Mouse (Mus musculus): ENCODE measurements around the gene Rnf10. TPM values are rescaled to one million over a fixed set of nuclear protein-coding genes. Genes with fewer than 3 reads are reported as not detected.

The Rnf10 gene
- total RNA-seq, 2 experiments from 2014 or later: 389 to 391 TPM

DNA sequence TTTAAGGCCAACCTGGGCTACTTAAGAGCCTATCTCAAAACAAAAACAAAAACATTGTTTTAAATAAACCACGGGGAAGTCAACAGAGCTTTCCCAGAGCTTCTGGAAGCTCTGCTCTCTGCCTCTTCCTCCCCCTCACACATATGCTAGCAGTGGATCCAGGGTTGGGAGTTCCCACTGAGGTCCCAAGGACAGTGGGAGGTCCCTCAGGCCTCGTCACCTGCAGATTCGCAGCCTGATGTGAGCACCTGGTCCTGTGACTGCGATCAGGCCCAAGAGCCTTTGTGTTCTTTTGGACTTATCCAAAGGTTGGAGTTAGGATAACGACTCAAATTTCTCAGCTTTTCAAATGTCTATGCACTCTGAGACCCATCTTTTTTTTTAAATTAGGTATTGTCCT is 64.1 kb downstream of the Rnf10 start:
- intact Hi-C loops (cut with DNase I): no loop called here

DNA sequence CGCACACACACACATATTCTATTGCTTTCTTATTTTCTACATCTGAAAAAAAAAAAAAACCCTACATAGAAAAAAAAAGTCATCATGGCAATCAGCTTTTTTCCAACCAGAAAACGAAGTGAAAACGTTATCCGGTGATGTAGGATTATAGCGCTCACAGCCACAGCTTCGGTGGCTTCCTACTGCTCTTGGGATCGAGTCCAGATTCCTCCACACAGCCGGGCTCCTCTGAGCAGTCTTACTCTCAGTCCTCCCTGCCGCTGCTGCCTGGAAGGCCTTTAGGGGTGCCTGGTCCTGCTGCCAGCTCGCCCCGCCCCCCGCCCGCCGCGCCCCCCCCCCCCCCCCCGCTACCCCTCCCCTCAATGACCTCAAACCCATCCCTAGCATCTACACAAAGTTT is 64.8 kb downstream of the Rnf10 start:
- no peak for DNase-seq
- intact Hi-C loops (cut with DNase I): no loop called here

More for the DNA sequence above, 64.1 kb downstream of the Rnf10 start:
- DNase-seq: no peak

DNA sequence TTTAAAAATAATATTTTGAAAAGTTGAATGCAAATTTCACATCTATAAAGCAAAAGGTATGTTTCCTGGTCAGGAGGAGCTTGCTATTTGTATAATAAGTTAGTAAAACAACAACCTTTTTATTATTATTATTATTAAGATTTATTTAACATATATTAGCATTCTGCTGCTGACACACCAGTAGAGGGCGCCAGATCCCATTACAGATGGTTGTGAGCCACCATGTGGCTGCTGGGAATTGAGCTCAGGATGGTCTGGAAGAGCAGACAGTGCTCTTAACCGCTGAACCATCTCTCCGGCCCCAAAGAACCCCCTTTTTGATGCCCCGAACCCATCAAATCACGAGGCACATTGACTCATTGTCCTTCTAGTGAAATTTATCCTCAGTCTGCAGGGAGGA is 65.5 kb downstream of the Rnf10 start:
- no peak for DNase-seq
- intact Hi-C loops (cut with DNase I): no loop called here

DNA sequence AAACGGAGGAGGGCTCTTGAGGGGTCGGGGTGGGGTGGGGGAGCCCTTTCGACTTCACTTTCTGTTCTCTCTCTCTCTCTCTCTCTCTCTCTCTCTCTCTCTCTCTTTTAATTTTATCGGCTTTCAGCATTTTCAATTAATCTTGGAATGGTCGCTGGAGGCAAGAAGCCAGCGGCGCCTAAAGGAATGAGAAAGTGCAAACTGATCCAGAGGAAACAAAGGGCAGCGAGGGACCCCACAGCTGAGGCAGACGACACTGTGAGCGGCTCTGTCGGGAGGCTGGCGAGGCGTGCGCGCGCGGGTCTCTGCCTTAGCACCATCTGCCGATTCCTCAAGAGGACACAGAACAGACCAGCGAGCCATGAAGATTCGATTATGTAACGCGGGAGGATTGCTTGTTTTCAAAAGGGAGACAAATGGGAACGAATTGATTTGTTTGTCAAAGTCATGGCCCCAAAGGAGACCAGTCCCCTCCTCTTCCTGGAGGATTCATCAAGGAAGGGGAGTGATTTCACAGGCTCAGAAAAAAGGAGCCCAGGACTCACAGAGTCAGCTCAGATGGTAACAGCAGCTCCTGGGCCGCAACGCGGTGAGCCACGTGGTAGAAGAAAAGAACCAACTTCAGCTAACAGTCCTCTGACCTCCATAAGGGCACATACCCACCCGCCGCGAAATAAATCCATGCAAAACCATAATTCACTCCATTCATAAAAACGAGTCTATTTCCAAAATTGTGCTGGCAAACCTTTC is 68.0 kb downstream of the Rnf10 start:
- DNase-seq: peak; percentile 48 to 56
- intact Hi-C loops (cut with DNase I): no loop called here

DNA sequence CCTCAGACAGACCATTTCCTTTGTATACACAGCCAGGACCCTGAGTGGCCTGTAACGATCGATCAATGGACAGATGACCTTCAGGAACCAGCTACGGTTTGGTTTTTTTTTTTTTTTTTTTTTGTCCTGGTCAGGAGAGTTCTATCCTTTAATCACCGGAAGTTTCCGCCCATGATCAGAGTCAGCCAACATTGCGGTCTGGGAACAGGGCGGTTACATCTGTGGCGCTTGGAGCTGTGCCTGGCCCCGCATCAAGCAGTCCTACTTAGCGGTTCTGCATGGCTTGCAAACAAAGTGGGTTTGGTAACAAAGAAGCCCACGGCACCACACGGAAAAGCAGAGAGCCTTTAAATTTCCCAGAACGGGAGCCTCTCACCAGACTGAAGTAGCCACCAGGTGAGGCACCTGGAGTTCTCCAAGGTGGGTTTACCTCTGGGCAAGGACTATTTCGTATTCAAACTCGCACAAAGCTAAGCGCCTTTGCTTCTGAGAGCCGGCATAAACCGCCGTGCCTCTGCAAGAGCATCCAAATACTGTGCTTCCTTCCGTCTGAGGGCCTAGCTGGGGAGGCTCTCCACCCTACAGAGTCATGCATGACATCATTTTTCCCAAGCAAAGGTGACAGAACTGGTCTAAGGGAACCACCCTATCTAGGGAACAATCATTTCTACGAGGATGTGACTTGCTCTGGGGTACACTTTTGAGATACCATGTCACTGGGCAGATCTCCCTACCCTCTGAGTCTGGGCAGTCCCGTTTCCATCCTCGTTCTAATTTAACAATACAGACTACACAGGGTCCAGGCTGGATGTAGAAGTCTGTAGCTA is 68.8 kb downstream of the Rnf10 start:
- DNase-seq: peak; percentile 30 to 38

DNA sequence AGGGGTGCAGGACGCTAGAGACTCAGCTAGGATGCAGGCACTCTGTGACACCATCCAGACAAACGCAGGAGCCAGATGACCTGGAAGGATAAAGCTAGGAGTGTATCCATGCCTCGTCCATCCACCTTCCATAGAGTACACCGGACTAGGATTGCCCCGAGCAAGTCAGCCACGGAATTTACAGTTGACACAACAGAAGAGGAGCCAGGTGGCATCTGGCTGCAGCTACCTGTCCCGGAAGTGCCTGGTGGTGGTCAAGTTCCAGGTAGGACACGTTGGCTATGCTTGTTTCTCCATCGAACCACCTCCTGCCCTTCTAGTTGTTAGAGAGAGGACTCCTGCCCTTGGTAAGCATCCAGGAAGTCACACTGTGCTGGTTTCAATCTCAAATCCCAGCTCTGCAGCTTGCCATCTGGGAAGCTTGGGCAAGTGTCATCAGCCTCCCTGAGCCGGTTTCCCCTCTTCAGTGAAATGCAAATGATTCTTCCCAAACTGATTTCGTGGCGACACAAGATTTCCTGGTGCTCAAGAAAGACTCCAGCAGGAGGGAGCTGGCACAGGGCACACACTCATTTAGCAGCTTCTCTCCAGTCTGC is 78.0 kb downstream of the Rnf10 start:
- DNase-seq: no peak
- intact Hi-C loops (cut with DNase I): no loop called here

More for the DNA sequence above, 68.8 kb downstream of the Rnf10 start:
- intact Hi-C loops (cut with DNase I): no loop called here

DNA sequence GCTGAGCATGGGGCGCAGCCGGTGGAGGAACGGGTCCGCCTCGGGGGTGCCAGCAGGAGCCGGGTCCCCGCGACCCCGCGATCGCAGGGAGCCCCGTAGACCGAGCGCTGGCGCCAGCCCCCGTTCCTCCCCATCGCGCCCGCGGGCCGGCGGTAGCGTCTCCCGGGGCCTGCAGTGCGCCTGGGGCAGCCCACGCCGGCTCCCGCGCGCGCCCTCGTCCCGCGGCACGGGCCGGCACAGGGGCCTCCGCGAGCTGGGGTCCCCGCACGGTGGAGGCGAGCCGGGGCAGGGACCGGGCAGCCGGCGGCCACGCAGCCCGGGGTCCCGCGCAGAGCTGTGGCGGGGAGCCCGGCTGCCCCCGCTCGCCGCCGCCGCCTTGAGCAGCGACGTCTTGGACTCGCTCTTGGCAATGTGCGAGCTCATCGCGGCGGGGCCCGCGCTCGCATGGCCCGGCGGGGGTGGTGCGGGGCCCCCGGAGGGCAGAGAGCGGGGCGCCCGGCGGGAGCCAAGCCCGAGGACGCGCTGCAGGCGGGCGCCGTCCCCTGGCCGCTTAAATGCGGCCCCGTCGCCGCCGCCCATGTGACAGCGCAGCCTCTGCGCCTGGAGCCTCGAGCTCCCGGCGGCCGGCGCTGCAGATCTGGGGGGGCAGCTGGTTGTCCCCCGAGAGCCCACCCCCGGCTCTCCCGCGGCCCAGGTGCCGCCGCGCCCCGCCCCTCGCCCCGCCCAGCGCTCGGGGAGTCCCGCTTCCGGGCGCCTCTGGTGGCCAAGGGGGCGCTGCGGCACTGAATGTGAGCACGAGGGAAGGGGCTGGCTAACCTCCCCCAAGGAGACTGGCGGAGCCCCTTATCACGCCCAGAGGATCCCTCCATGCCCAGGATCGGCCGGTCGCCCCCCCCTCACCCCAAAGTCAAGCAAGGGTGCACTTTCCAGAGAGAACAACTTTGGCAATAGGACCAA is 78.8 kb downstream of the Rnf10 start, which contains the start of gene Cabp1:
Gene Cabp1, minus strand, starts transcription at position 713 of the 957 bp plus-strand sequence.
- intact Hi-C loops (cut with DNase I): no loop called here
- DNase-seq: peak; percentile 55 to 60

DNA sequence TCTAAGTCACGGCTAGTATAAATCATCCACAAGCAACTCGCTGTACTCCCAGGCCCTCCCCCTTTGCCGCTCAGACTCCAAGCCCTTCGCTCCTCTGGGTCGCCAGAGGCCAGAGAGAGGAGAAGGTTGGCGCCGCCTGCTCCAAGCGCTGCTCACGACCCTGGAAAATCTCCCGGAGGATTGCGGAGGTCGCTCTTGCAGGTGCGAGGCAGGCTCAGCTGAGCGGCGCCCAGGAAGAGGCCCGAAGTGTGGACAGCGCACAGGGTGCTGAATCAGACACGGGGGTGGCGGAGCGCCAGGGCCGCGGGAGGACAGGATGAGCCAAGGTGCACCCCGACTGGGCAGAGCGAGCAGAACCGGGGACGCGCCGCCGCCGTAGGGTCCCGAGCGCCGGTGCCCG is 79.5 kb downstream of the Rnf10 start:
- DNase-seq: peak; percentile 72 to 78
- intact Hi-C loops (cut with DNase I): no loop called here

DNA sequence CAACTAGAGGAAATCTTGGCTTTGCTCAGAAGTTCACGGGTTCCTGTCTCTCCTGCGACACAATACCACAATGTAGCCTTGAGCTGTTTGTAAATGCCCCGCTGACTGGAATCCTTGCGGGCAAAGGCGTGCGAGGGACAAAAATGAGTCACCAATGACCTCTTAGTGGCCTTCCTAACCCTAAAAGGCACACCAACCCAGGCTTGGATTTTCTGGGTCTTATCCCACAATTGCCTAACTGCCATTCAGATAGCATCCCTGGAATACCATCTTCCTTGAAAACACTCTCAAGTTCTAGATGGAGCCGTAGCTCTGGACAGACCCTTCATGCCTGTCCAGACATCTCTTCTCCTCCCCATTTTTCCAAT is 79.9 kb downstream of the Rnf10 start:
- intact Hi-C loops (cut with DNase I): no loop called here
- no peak for DNase-seq

DNA sequence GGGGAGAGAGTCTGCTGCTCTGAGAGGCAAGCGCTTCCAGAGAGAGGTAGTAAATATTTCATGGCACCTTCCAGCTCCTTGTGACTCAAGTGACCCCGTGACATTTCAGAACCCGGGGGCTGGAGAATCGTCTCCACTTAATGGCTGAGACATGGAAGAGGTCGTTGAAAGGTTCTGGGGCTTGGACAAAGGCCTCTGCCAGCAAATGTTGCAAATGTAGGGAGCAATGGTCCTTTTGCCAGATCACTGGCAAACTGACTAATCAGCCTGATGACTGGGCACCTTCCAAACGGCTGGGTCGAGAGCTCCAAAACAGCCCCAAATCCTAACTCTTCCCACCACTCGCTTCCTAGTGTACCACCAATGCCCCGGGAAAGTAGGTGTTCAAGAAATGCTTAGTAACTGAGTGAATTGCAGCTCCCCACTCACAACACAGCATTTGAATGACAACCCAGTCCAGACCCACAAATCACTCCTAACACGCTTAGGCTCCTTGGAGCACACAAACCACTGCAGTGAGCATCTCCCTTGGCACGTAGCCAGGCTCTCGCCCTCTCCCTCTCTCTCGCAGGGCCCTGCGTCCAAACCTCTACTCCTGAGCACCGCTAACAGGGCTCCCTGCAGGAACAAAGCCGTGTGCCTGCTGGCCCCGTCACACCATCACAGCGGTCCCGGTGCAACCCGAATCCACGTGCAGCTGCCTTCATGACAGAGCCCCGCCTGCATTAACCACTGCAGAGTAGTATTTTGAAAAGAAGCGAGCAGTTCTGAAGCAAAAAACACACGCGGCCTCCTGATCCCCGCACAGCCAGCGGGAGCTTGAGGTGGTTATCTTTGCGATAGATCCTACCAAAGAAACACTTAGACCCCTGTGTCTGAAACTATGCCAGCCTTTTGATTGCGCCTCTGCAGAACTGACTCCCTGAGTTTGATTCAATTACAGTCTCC is 80.5 kb downstream of the Rnf10 start:
- intact Hi-C loops (cut with DNase I): no loop called here
- no peak for DNase-seq

Other genes with a start within 250 kb of the Rnf10 start
- gene Gm10401, start 174.6 kb downstream of the Rnf10 start, total RNA-seq (2021): not detected
- gene Acads, start 153.6 kb downstream of the Rnf10 start, total RNA-seq (2021): 100 to 1,000 TPM; 196 to 208 TPM
- 10 to 100 TPM; 24.7 to 25.8 TPM for gene Unc119b, start 137.9 kb downstream of the Rnf10 start, total RNA-seq (2021)
- gene Mlec, start 114.7 kb downstream of the Rnf10 start, total RNA-seq (2021): 10 to 100 TPM; 70.0 to 77.1 TPM
- 1 to 10 TPM; 3.5 to 4.0 TPM for gene Cabp1, start 78.5 kb downstream of the Rnf10 start, total RNA-seq (2021)
- 10 to 100 TPM; 27.6 to 29.8 TPM for gene Pop5, start 37.1 kb downstream of the Rnf10 start, total RNA-seq (2021)
- gene Coq5, start 6.8 kb upstream of the Rnf10 start, total RNA-seq (2021): 100 to 1,000 TPM; 143 to 157 TPM
- 100 to 1,000 TPM; 135 to 185 TPM for gene Dynll1, start 28.1 kb upstream of the Rnf10 start, total RNA-seq (2021)
- gene Srsf9, start 54.3 kb upstream of the Rnf10 start, total RNA-seq (2021): 10 to 100 TPM; 26.3 to 26.9 TPM
- 10 to 100 TPM; 16.0 to 17.0 TPM for gene Gatc, start 68.3 kb upstream of the Rnf10 start, total RNA-seq (2021)
- 10 to 100 TPM; 21.1 to 23.1 TPM for gene Triap1, start 68.3 kb upstream of the Rnf10 start, total RNA-seq (2021)
- 100 to 1,000 TPM; 367 to 372 TPM for gene Cox6a1, start 76.1 kb upstream of the Rnf10 start, total RNA-seq (2021)
- 1 to 10 TPM; 1.9 to 2.0 TPM for gene Msi1, start 156.7 kb upstream of the Rnf10 start, total RNA-seq (2021)
- gene Pla2g1b, start 193.4 kb upstream of the Rnf10 start, total RNA-seq (2021): not detected
- gene Sirt4, start 211.8 kb upstream of the Rnf10 start, total RNA-seq (2021): 10 to 100 TPM; 17.9 to 18.7 TPM
- gene Pxn, start 233.8 kb upstream of the Rnf10 start, total RNA-seq (2021): 10 to 100 TPM; 52.4 to 54.2 TPM

Data from heart, postnatal 14 days (tissue).